Mouse (Mus musculus): Measurements from ENCODE around the gene Slc9a3r1. TPM values are rescaled to one million over a fixed set of nuclear protein-coding genes. Genes with fewer than 3 reads are reported as not detected.

Slc9a3r1 gene
- 51.5 and 63.7 TPM in 2 replicates for polyA plus RNA-seq (2012; rRNA removed)

- WGBS, result under 1% methylated on average over 47 of the region's 47 CpGs
- DNase-seq (ENCODE audit: low read depth in 1 of 2, low spot score in 2 of 2), result peak; percentile 98 to 99
Measured at GRCm38 (mm10) chr11:115162832-115163480, at the start of gene Slc9a3r1. TSS of gene Slc9a3r1 (plus strand) at chr11:115163341.

GRCm38 (mm10) chr11:115119409-115119808 is 43.7 kb upstream of the Slc9a3r1 start:
- Histone ChIP-seq H3K27ac (ENCODE audit: insufficient read depth, low read length) (no peak overlapping the region), H3K27me3 (ENCODE audit: control insufficient read depth, insufficient read depth, low read length) (no peaks in the 10 kb centered on the region)
- 45% methylated on average over 9 of the region's 9 CpGs for WGBS

More at GRCm38 (mm10) chr11:115162832-115163480, at the start of gene Slc9a3r1:
- TF ChIP-seq POLR2A (IDR thresholded peaks at IDR 0.05; ENCODE audit: low read depth, low read length) (peak; percentile 98), CTCF (IDR thresholded peaks at IDR 0.05; ENCODE audit: extremely low read depth, insufficient read depth, insufficient read length, insufficient replicate concordance) (no peak)
- H3K4me1 ChIP-seq (ENCODE audit: control insufficient read depth, insufficient read depth, insufficient read length), result peaks cover 36% of the 10 kb centered on the region
- peak within 1 kb of the TSS; percentile 97 for H3K4me3 ChIP-seq (ENCODE audit: extremely low read depth, insufficient read depth, insufficient read length)
- no peaks in the 10 kb centered on the region for H3K36me3 ChIP-seq (ENCODE audit: control insufficient read depth, insufficient read depth, low read length)
- H3K27ac ChIP-seq (ENCODE audit: insufficient read depth, low read length), result peak within 1 kb of the TSS; percentile 89
- no peaks in the 10 kb centered on the region for H3K27me3 ChIP-seq (ENCODE audit: control insufficient read depth, insufficient read depth, low read length)

DNA sequence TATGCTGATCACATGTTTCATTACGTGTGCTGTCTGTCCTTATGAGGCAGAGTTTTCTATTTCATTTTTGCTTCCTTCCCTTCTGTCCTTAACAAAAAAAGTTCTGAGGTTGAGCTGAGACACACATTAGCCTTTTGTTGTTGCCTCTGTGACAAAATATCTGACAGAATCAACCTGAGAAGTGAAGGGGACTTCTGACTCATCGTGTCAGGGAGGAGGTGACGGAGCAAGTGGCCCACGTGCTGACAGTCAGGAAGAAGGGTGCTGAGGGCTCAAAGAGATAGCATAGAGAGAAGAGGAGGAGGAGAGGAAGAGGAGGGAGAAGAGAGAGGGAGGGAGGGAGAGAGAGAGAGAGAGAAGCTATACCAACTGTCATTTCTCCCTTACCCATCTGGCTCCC is 34.7 kb upstream of the Slc9a3r1 start:
- H3K4me3 ChIP-seq (ENCODE audit: extremely low read depth, insufficient read depth, insufficient read length), result no peak overlapping the region
- no peaks in the 10 kb centered on the region for H3K36me3 ChIP-seq (ENCODE audit: control insufficient read depth, insufficient read depth, low read length)
- no peaks in the 10 kb centered on the region; the same call in 1 of the 2 replicates for H3K4me1 ChIP-seq (ENCODE audit: control insufficient read depth, insufficient read depth, insufficient read length)
- H3K27ac ChIP-seq (ENCODE audit: insufficient read depth, low read length), result no peak overlapping the region
- TF ChIP-seq CTCF (IDR thresholded peaks at IDR 0.05; ENCODE audit: extremely low read depth, insufficient read depth, insufficient read length, insufficient replicate concordance) (no peak), POLR2A (IDR thresholded peaks at IDR 0.05; ENCODE audit: low read depth, low read length) (no peak)
- no peaks in the 10 kb centered on the region for H3K27me3 ChIP-seq (ENCODE audit: control insufficient read depth, insufficient read depth, low read length)
- WGBS, result 37% methylated on average over 4 of the region's 4 CpGs
- DNase-seq (ENCODE audit: low read depth in 1 of 2, low spot score in 2 of 2), result no peak

More at GRCm38 (mm10) chr11:115119409-115119808, 43.7 kb upstream of the Slc9a3r1 start:
- H3K36me3 ChIP-seq (ENCODE audit: control insufficient read depth, insufficient read depth, low read length), result no peaks in the 10 kb centered on the region
- H3K4me1 ChIP-seq (ENCODE audit: control insufficient read depth, insufficient read depth, insufficient read length), result peaks cover 6% of the 10 kb centered on the region; the same call in 1 of the 2 replicates
- no peak for TF ChIP-seq CTCF (IDR thresholded peaks at IDR 0.05; ENCODE audit: extremely low read depth, insufficient read depth, insufficient read length, insufficient replicate concordance)
- no peak for TF ChIP-seq POLR2A (IDR thresholded peaks at IDR 0.05; ENCODE audit: low read depth, low read length)
- no peak overlapping the region for H3K4me3 ChIP-seq (ENCODE audit: extremely low read depth, insufficient read depth, insufficient read length)
- DNase-seq (ENCODE audit: low read depth in 1 of 2, low spot score in 2 of 2), result no peak

- TF ChIP-seq CTCF (IDR thresholded peaks at IDR 0.05; ENCODE audit: extremely low read depth, insufficient read depth, insufficient read length, insufficient replicate concordance), result no peak
- TF ChIP-seq POLR2A (IDR thresholded peaks at IDR 0.05; ENCODE audit: low read depth, low read length), result no peak
- Histone ChIP-seq H3K27me3 (ENCODE audit: control insufficient read depth, insufficient read depth, low read length) (no peaks in the 10 kb centered on the region), H3K27ac (ENCODE audit: insufficient read depth, low read length) (no peak overlapping the region), H3K4me3 (ENCODE audit: extremely low read depth, insufficient read depth, insufficient read length) (no peak overlapping the region), H3K4me1 (ENCODE audit: control insufficient read depth, insufficient read depth, insufficient read length) (peaks cover 6% of the 10 kb centered on the region; the same call in 1 of the 2 replicates), H3K36me3 (ENCODE audit: control insufficient read depth, insufficient read depth, low read length) (no peaks in the 10 kb centered on the region)
- no peak for DNase-seq (ENCODE audit: low read depth in 1 of 2, low spot score in 2 of 2)
- WGBS, result 87% methylated on average over 13 of the region's 13 CpGs
Measured at GRCm38 (mm10) chr11:115129508-115130126, 33.5 kb upstream of the Slc9a3r1 start.

GRCm38 (mm10) chr11:115131768-115132381 is 31.3 kb upstream of the Slc9a3r1 start:
- DNase-seq (ENCODE audit: low read depth in 1 of 2, low spot score in 2 of 2), result no peak
- H3K27ac ChIP-seq (ENCODE audit: insufficient read depth, low read length), result no peak overlapping the region
- peaks cover 6% of the 10 kb centered on the region; the same call in 1 of the 2 replicates for H3K4me1 ChIP-seq (ENCODE audit: control insufficient read depth, insufficient read depth, insufficient read length)
- H3K4me3 ChIP-seq (ENCODE audit: extremely low read depth, insufficient read depth, insufficient read length), result no peak overlapping the region
- no peaks in the 10 kb centered on the region for H3K27me3 ChIP-seq (ENCODE audit: control insufficient read depth, insufficient read depth, low read length)
- TF ChIP-seq CTCF (IDR thresholded peaks at IDR 0.05; ENCODE audit: extremely low read depth, insufficient read depth, insufficient read length, insufficient replicate concordance), result no peak
- TF ChIP-seq POLR2A (IDR thresholded peaks at IDR 0.05; ENCODE audit: low read depth, low read length), result no peak
- WGBS, result 63% methylated on average over 8 of the region's 8 CpGs
- no peaks in the 10 kb centered on the region for H3K36me3 ChIP-seq (ENCODE audit: control insufficient read depth, insufficient read depth, low read length)

GRCm38 (mm10) chr11:115133800-115134199 is 29.3 kb upstream of the Slc9a3r1 start, which contains the start of gene Cd300lf:
TSS of gene Cd300lf (minus strand) at chr11:115133992.
- no peak for TF ChIP-seq POLR2A (IDR thresholded peaks at IDR 0.05; ENCODE audit: low read depth, low read length)
- TF ChIP-seq CTCF (IDR thresholded peaks at IDR 0.05; ENCODE audit: extremely low read depth, insufficient read depth, insufficient read length, insufficient replicate concordance), result no peak
- peak within 1 kb of the TSS; percentile 70 for H3K27ac ChIP-seq (ENCODE audit: insufficient read depth, low read length)
- peak; percentile 28 to 51 for DNase-seq (ENCODE audit: low read depth in 1 of 2, low spot score in 2 of 2)
- peak within 1 kb of the TSS; percentile 46 for H3K4me3 ChIP-seq (ENCODE audit: extremely low read depth, insufficient read depth, insufficient read length)
- 4% methylated on average over 8 of the region's 8 CpGs for WGBS
- H3K4me1 ChIP-seq (ENCODE audit: control insufficient read depth, insufficient read depth, insufficient read length), result peaks cover 6% of the 10 kb centered on the region; the same call in 1 of the 2 replicates
- H3K36me3 ChIP-seq (ENCODE audit: control insufficient read depth, insufficient read depth, low read length), result no peaks in the 10 kb centered on the region
- H3K27me3 ChIP-seq (ENCODE audit: control insufficient read depth, insufficient read depth, low read length), result no peaks in the 10 kb centered on the region

All from spleen, adult 2 months (tissue).